Mouse (Mus musculus) heart, adult 2 months (tissue): ENCODE results near the gene Mrpl41.
A peak's percentile ranks its signal among the peaks of the same experiment; 100 is the strongest.

Experiments
- CTCF ChIP-seq: fragments of 200-600 bp; IDR thresholded peaks from 2 replicates; pipeline ENCODE4 v1.8.1; 2022; ENCODE audit warnings: antibody characterized with exemption, mild to moderate bottlenecking, moderate library complexity
- POLR2A ChIP-seq: fragments of 200-500 bp; IDR thresholded peaks from 2 replicates; pipeline ENCODE4 v1.6.1; 2011; ENCODE audit warnings: mild to moderate bottlenecking, low read depth, low read length, control low read depth; ENCODE audit not compliant: insufficient read depth

GRCm38 (mm10) chr2:25022678-25023077, 47.8 kb upstream of the Mrpl41 start:
- TF ChIP-seq POLR2A (no peak), CTCF (peak; percentile 29)
